8 mouse cellular contexts compared by ENCODE assay signal in the genomic region with DNA sequence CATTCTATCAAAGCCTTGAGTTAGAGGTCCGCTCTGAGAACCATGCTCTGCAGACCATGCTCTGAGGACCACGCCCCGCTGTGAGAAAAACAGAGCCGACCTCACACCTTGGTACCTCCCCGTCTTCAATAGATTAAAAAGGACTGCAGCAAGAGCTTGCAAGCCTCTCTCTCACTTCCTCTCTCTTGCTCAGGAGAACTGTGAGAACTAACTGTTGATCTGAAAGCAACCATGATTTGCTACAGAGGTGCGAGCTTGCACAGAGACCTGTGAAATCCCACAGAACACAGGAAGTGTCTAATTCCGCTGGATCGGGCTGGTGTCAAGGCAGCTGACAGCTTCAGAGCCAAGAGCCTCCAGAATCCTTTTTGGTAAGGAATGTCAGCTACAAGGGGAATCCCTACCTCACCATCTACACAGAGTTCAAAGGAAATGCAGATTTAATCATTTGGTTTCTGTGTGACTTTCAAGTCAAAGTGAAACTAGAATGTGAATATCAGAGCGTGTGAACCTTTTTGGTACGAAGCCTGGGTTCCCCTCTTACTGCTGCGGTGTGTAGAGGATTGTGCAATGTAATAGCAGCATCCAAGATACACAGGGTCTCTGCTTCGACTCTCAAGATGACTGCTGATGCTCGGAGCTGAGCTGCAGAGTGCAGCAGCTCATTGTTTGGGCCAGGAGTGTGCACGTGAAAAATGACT.
A peak's percentile ranks its signal among the peaks of the same experiment; 100 is the strongest.
DNase-seq lines count a peak whose midpoint lies in the region; ATAC-seq and TF ChIP-seq lines count a peak whose summit lies in the region.

No protein-coding gene starts in this region.

- no peaks in the 10 kb centered on the region for H3K36me3 ChIP-seq in liver, embryonic 14.5 days (replicated peaks; ENCODE audit: control insufficient read depth, insufficient read depth, low read depth)
- no peaks in the 10 kb centered on the region for H3K36me3 ChIP-seq in hindbrain, embryonic 12.5 days

- peak; percentile 85 for ATAC-seq in common myeloid progenitor, adult 5-6 weeks (replicated peaks; ENCODE audit: low read depth, poor library complexity, severe bottlenecking)
- ATAC-seq in liver, embryonic 14.5 days (ENCODE audit: insufficient read depth), result no peak
- no peak for ATAC-seq in hindbrain, embryonic 12.5 days (ENCODE audit: low FRiP score)

- no peaks in the 10 kb centered on the region for H3K9me3 ChIP-seq in liver, embryonic 14.5 days (ENCODE audit: control insufficient read depth, low read length)
- no peaks in the 10 kb centered on the region for H3K9me3 ChIP-seq in hindbrain, embryonic 12.5 days (replicated peaks)

- no peak for TF ChIP-seq EP300 in liver, embryonic 14.5 days (IDR thresholded peaks at IDR 0.05; ENCODE audit: low read depth)

- 28% methylated on average over 14 of the region's 14 CpGs for WGBS in liver, embryonic 14.5 days (ENCODE audit: insufficient replicate concordance)
- 75% methylated on average over 14 of the region's 14 CpGs for WGBS in hindbrain, embryonic 12.5 days

- H3K27me3 ChIP-seq in liver, embryonic 14.5 days (ENCODE audit: control insufficient read depth, insufficient read depth, low read length), result no peaks in the 10 kb centered on the region
- H3K27me3 ChIP-seq in hindbrain, embryonic 12.5 days, result no peaks in the 10 kb centered on the region

- peak overlapping the region; percentile 65 for H3K4me2 ChIP-seq in liver, embryonic 14.5 days (ENCODE audit: low read depth)
- H3K4me2 ChIP-seq in hindbrain, embryonic 12.5 days (replicated peaks), result no peak overlapping the region

- no peak for TF ChIP-seq CTCF in liver, embryonic 14.5 days (IDR thresholded peaks at IDR 0.05; ENCODE audit: low read depth)

- peak overlapping the region; percentile 32 for H3K9ac ChIP-seq in liver, embryonic 14.5 days (replicated peaks)
- no peak overlapping the region for H3K9ac ChIP-seq in hindbrain, embryonic 12.5 days

- peak overlapping the region; percentile 29 to 36; a peak in 3 of 4 replicates for H3K4me3 ChIP-seq in liver, embryonic 14.5 days (ENCODE audit: insufficient read depth in 1 of 2, low read depth in 2 of 2, low read length in 2 of 2)
- no peak overlapping the region for H3K4me3 ChIP-seq in hindbrain, embryonic 12.5 days

- H3K27ac ChIP-seq in liver, embryonic 14.5 days, result no peak overlapping the region
- H3K27ac ChIP-seq in hindbrain, embryonic 12.5 days, result no peak overlapping the region

- peaks cover 8 to 11% of the 10 kb centered on the region in 2 experiments for H3K4me1 ChIP-seq in liver, embryonic 14.5 days (replicated peaks; ENCODE audit: control insufficient read depth in 2 of 2, insufficient read depth in 2 of 2, low read length in 1 of 2)
- H3K4me1 ChIP-seq in hindbrain, embryonic 12.5 days, result peaks cover 13% of the 10 kb centered on the region

- peak; percentile 38 to 44 for DNase-seq in heart, adult 18-20 months
- no peak for DNase-seq in heart, adult 8-10 months (ENCODE audit: low spot score)
- no peak for DNase-seq in liver, embryonic 14.5 days (ENCODE audit: low read depth in 3 of 3, low spot score in 3 of 3)
- DNase-seq in spleen, postnatal 36 days (ENCODE audit: low spot score in 2 of 2), result peak; percentile 90 to 91
- DNase-seq in adrenal gland, postnatal 36 days, result no peak
- no peak for DNase-seq in cerebellum, adult 8-10 months

Comparison
In these comparisons a context has a peak if more than half of its experiments do, and no peak if none do; other contexts are left out.
1. DNase-seq: peak in heart, adult 18-20 months (2 of 2) and spleen, postnatal 36 days (2 of 2); none in heart, adult 8-10 months (single experiment), liver, embryonic 14.5 days (0 of 3), adrenal gland, postnatal 36 days (0 of 2) and cerebellum, adult 8-10 months (single experiment).